Mouse (Mus musculus): ENCODE measurements around the gene Ap2s1. TPM values are rescaled to one million over a fixed set of nuclear protein-coding genes. Genes with fewer than 3 reads are reported as not detected.
"Not testable (repeated sequence)": the region's sequence is repeated elsewhere in the genome, so short reads cannot be mapped to it uniquely, and the experiment has no call there.

Ap2s1 gene
- polyA plus RNA-seq, 1 experiment from 2014 or later: 256 TPM

DNA sequence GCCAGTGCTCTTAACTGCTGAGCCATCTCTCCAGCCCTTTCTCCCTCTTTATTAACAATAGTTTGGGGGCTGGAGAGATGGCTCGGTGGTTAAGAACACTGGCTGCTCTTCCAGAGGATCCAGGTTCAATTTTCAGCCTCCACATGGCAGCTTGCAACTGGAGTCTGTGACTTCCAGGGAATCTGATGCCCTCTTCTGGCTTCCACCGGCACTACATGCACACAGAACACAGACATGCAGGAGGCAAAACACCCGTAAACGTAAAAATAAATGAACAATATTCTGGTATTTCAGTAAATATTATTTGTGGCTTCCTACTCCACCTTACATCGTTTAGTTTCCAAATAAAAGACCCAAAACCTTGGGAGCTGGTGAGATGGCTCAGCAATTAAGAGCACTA lies 27.6 kb upstream of the Ap2s1 start:
- 76% methylated on average over 5 of the region's 5 CpGs for WGBS
- no peak for ATAC-seq (ENCODE audit: insufficient number of reproducible peaks, insufficient read depth, low FRiP score, low read depth)
- no peaks in the 10 kb centered on the region for H3K9me3 ChIP-seq (ENCODE audit: control insufficient read depth, low read length)
- H3K4me1 ChIP-seq (ENCODE audit: control insufficient read depth in 2 of 2, insufficient read depth in 2 of 2, low read length in 2 of 2): peaks cover 25 to 30% of the 10 kb centered on the region in 2 experiments
- no peak overlapping the region for H3K4me2 ChIP-seq (ENCODE audit: low read length)
- no peaks in the 10 kb centered on the region for H3K36me3 ChIP-seq (ENCODE audit: control insufficient read depth, insufficient read depth, low read length)
- no peak overlapping the region for H3K27ac ChIP-seq (replicated peaks in 1 of 2; ENCODE audit: control insufficient read depth in 1 of 2, insufficient read depth in 1 of 2, low read depth in 2 of 2, low read length in 2 of 2)
- no peak overlapping the region for H3K9ac ChIP-seq (ENCODE audit: low read length)
- no peaks in the 10 kb centered on the region for H3K27me3 ChIP-seq (ENCODE audit: control insufficient read depth, insufficient read depth, low read length)
- H3K4me3 ChIP-seq (ENCODE audit: control insufficient read depth in 1 of 2, insufficient read depth in 1 of 2, low read depth in 1 of 2, low read length in 2 of 2): no peak overlapping the region

DNA sequence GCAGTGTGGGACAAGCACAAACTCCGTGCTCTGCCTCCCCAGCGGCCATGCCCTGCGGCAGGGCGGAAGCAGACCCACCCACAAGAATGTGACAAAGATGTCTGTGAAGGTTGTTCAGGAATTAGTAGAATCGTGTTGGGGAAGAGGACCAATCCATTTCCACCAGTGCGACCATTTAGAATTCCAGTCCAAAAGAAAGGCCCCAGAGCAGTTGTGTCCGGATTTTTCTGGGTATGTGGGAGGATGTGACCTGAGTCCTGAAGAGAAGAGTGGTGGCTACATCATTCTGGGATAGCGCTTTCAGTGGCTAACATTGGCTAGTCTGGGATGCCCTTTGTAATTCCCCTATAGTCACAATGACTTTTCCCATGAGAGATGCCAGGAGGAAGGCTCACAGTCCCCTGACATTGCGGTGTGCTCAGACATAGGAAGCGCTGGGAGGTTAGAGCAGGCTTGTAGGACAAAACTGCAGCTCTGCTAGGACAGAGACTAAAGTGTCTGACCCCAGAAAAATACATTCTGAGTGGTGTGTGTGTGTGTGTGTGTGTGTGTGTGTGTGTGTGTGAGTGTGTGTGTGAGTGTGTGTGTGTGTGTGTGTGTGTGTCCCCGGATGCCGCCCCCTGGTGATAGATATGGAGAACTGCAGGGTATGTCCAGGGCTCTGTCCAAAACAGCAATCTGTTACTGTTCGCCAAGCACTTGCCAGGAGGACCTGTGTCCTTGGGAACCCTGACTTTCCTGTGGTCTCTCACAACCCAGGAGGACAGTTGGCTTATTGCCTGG lies 25.4 kb upstream of the Ap2s1 start:
- no peak overlapping the region for H3K9ac ChIP-seq (ENCODE audit: low read length)
- no peaks in the 10 kb centered on the region for H3K36me3 ChIP-seq (ENCODE audit: control insufficient read depth, insufficient read depth, low read length)
- peaks cover 9 to 17% of the 10 kb centered on the region in 2 experiments for H3K4me1 ChIP-seq (ENCODE audit: control insufficient read depth in 2 of 2, insufficient read depth in 2 of 2, low read length in 2 of 2)
- no peaks in the 10 kb centered on the region for H3K9me3 ChIP-seq (ENCODE audit: control insufficient read depth, low read length)
- no peak overlapping the region for H3K4me2 ChIP-seq (ENCODE audit: low read length)
- 72% methylated on average over 13 of the region's 13 CpGs for WGBS
- H3K4me3 ChIP-seq (ENCODE audit: control insufficient read depth in 1 of 2, insufficient read depth in 1 of 2, low read depth in 1 of 2, low read length in 2 of 2): no peak overlapping the region
- no peaks in the 10 kb centered on the region for H3K27me3 ChIP-seq (ENCODE audit: control insufficient read depth, insufficient read depth, low read length)
- H3K27ac ChIP-seq (replicated peaks in 1 of 2; ENCODE audit: control insufficient read depth in 1 of 2, insufficient read depth in 1 of 2, low read depth in 2 of 2, low read length in 2 of 2): no peak overlapping the region
- no peak for ATAC-seq (ENCODE audit: insufficient number of reproducible peaks, insufficient read depth, low FRiP score, low read depth)

- not testable (repeated sequence) for H3K9ac ChIP-seq (ENCODE audit: low read length)
Observed at GRCm38 (mm10) chr7:16716456-16717152, 21.6 kb upstream of the Ap2s1 start.

DNA sequence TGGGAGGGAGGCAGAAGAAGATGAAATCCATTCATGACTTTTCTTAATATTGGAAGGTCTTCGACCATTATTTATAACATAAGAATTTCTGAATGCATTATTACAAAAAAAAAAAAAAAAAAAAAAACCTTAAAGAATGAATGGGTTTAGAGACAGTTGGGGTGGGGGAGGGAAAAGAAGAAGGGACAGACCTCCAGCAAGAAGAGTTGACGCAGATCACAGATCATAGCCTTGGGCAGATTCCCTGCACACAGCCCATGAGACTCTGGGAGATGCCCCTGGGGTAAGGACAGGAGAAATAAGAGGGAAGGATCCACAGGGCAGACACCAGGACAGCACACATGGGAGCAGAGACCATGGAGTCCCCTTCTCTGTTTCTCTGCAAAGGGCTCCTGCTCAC lies 16.6 kb upstream of the Ap2s1 start, which contains the start of gene Ceacam9:
Gene Ceacam9, plus strand, starts transcription at position 301 of the 400 bp plus-strand sequence.
- no peak within 1 kb of the TSS for H3K27ac ChIP-seq (replicated peaks in 1 of 2; ENCODE audit: control insufficient read depth in 1 of 2, insufficient read depth in 1 of 2, low read depth in 2 of 2, low read length in 2 of 2)
- H3K4me2 ChIP-seq (ENCODE audit: low read length): no peak within 1 kb of the TSS
- no peak within 1 kb of the TSS for H3K4me3 ChIP-seq (ENCODE audit: control insufficient read depth in 1 of 2, insufficient read depth in 1 of 2, low read depth in 1 of 2, low read length in 2 of 2)
- 0 out of 4 replicates have a peak, but pooled peaks cover 0 to under 1% of the 10 kb centered on the region in 2 experiments for H3K4me1 ChIP-seq (ENCODE audit: control insufficient read depth in 2 of 2, insufficient read depth in 2 of 2, low read length in 2 of 2)
- ATAC-seq (ENCODE audit: insufficient number of reproducible peaks, insufficient read depth, low FRiP score, low read depth): no peak
- H3K9ac ChIP-seq (ENCODE audit: low read length): no peak within 1 kb of the TSS
- H3K36me3 ChIP-seq (ENCODE audit: control insufficient read depth, insufficient read depth, low read length): no peaks in the 10 kb centered on the region
- 90% methylated on average over 2 of the region's 2 CpGs for WGBS
- no peaks in the 10 kb centered on the region for H3K27me3 ChIP-seq (ENCODE audit: control insufficient read depth, insufficient read depth, low read length)
- H3K9me3 ChIP-seq (ENCODE audit: control insufficient read depth, low read length): no peaks in the 10 kb centered on the region

More at GRCm38 (mm10) chr7:16716456-16717152, 21.6 kb upstream of the Ap2s1 start:
- not testable (repeated sequence) for H3K27me3 ChIP-seq (ENCODE audit: control insufficient read depth, insufficient read depth, low read length); H3K27ac ChIP-seq (replicated peaks in 1 of 2; ENCODE audit: control insufficient read depth in 1 of 2, insufficient read depth in 1 of 2, low read depth in 2 of 2, low read length in 2 of 2); H3K36me3 ChIP-seq (ENCODE audit: control insufficient read depth, insufficient read depth, low read length); H3K4me2 ChIP-seq (ENCODE audit: low read length); H3K9me3 ChIP-seq (ENCODE audit: control insufficient read depth, low read length); H3K4me1 ChIP-seq (ENCODE audit: control insufficient read depth in 2 of 2, insufficient read depth in 2 of 2, low read length in 2 of 2); ATAC-seq (ENCODE audit: insufficient number of reproducible peaks, insufficient read depth, low FRiP score, low read depth); H3K4me3 ChIP-seq (ENCODE audit: control insufficient read depth in 1 of 2, insufficient read depth in 1 of 2, low read depth in 1 of 2, low read length in 2 of 2)
- 43% methylated on average over 8 of the region's 8 CpGs for WGBS

GRCm38 (mm10) chr7:16722490-16722889 lies 15.7 kb upstream of the Ap2s1 start:
- H3K36me3 ChIP-seq (ENCODE audit: control insufficient read depth, insufficient read depth, low read length); ATAC-seq (ENCODE audit: insufficient number of reproducible peaks, insufficient read depth, low FRiP score, low read depth); H3K4me3 ChIP-seq (ENCODE audit: control insufficient read depth in 1 of 2, insufficient read depth in 1 of 2, low read depth in 1 of 2, low read length in 2 of 2); H3K27ac ChIP-seq (replicated peaks in 1 of 2; ENCODE audit: control insufficient read depth in 1 of 2, insufficient read depth in 1 of 2, low read depth in 2 of 2, low read length in 2 of 2); H3K4me1 ChIP-seq (ENCODE audit: control insufficient read depth in 2 of 2, insufficient read depth in 2 of 2, low read length in 2 of 2); H3K4me2 ChIP-seq (ENCODE audit: low read length); H3K27me3 ChIP-seq (ENCODE audit: control insufficient read depth, insufficient read depth, low read length); H3K9me3 ChIP-seq (ENCODE audit: control insufficient read depth, low read length); H3K9ac ChIP-seq (ENCODE audit: low read length): not testable (repeated sequence)
- WGBS: 44% methylated on average over 3 of the region's 3 CpGs

- no peaks in the 10 kb centered on the region for H3K36me3 ChIP-seq (ENCODE audit: control insufficient read depth, insufficient read depth, low read length)
- H3K4me2 ChIP-seq (ENCODE audit: low read length): peak overlapping the region; percentile 56
- H3K9me3 ChIP-seq (ENCODE audit: control insufficient read depth, low read length): no peaks in the 10 kb centered on the region
- ATAC-seq (ENCODE audit: insufficient number of reproducible peaks, insufficient read depth, low FRiP score, low read depth): peak; percentile 38; the same call in 1 of the 2 replicates
- H3K27me3 ChIP-seq (ENCODE audit: control insufficient read depth, insufficient read depth, low read length): no peaks in the 10 kb centered on the region
- 15% methylated on average over 14 of the region's 14 CpGs for WGBS
- H3K9ac ChIP-seq (ENCODE audit: low read length): peak overlapping the region; percentile 52
- peak overlapping the region in 1 of 2 experiments; percentile 10; a peak in 1 of 4 replicates for H3K4me3 ChIP-seq (ENCODE audit: control insufficient read depth in 1 of 2, insufficient read depth in 1 of 2, low read depth in 1 of 2, low read length in 2 of 2)
- peaks cover 9 to 12% of the 10 kb centered on the region in 2 experiments for H3K4me1 ChIP-seq (ENCODE audit: control insufficient read depth in 2 of 2, insufficient read depth in 2 of 2, low read length in 2 of 2)
- H3K27ac ChIP-seq (replicated peaks in 1 of 2; ENCODE audit: control insufficient read depth in 1 of 2, insufficient read depth in 1 of 2, low read depth in 2 of 2, low read length in 2 of 2): peak overlapping the region; percentile 36 to 72; a peak in 3 of 4 replicates
Observed at GRCm38 (mm10) chr7:16728596-16729348, 9.4 kb upstream of the Ap2s1 start.

- Histone ChIP-seq H3K27ac (replicated peaks in 1 of 2; ENCODE audit: control insufficient read depth in 1 of 2, insufficient read depth in 1 of 2, low read depth in 2 of 2, low read length in 2 of 2) (peak overlapping the region; percentile 19 to 28; a peak in 1 of 4 replicates), H3K4me2 (ENCODE audit: low read length) (peak overlapping the region; percentile 43), H3K4me1 (ENCODE audit: control insufficient read depth in 2 of 2, insufficient read depth in 2 of 2, low read length in 2 of 2) (peaks cover 9 to 12% of the 10 kb centered on the region in 2 experiments)
- not testable (repeated sequence) for ATAC-seq (ENCODE audit: insufficient number of reproducible peaks, insufficient read depth, low FRiP score, low read depth); H3K27me3 ChIP-seq (ENCODE audit: control insufficient read depth, insufficient read depth, low read length); H3K9me3 ChIP-seq (ENCODE audit: control insufficient read depth, low read length); H3K9ac ChIP-seq (ENCODE audit: low read length); H3K36me3 ChIP-seq (ENCODE audit: control insufficient read depth, insufficient read depth, low read length); H3K4me3 ChIP-seq (ENCODE audit: control insufficient read depth in 1 of 2, insufficient read depth in 1 of 2, low read depth in 1 of 2, low read length in 2 of 2)
- WGBS: 2% methylated on average over 7 of the region's 7 CpGs
Observed at GRCm38 (mm10) chr7:16729563-16729962, 8.6 kb upstream of the Ap2s1 start.

Data from heart, embryonic 14.5 days (tissue).